Mouse (Mus musculus): Measurements from ENCODE around the gene Cbx7. TPM values are rescaled to one million over a fixed set of nuclear protein-coding genes. Genes with fewer than 3 reads are reported as not detected.

The Cbx7 gene
- total RNA-seq (2022), result 10 to 100 TPM; 18.7 to 28.2 (median 21.1) TPM

DNA sequence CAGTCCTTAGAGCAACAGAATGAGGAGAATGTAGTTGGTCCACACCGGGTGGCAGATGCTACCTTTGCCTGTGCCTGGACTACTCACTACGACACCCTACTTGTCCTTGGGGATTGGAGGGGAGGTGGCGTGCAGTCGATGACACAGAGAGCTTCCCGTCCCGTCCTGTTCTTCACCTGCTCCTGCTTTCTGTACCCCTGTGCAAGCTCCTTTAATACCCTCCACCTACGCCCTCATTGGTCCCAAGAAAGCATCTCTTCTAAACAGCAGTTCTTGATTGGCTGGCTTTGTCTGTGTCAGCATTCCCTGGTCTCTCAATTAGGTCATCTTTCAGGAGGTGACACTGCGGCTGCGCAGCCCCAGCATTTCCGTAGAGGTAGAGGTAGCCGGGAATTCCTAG, at the start of gene Cbx7:
TSS of gene Cbx7 (minus strand) at position 180 of the 400 bp plus-strand sequence.
- DNase-seq (ENCODE audit: low spot score), result no peak

DNA sequence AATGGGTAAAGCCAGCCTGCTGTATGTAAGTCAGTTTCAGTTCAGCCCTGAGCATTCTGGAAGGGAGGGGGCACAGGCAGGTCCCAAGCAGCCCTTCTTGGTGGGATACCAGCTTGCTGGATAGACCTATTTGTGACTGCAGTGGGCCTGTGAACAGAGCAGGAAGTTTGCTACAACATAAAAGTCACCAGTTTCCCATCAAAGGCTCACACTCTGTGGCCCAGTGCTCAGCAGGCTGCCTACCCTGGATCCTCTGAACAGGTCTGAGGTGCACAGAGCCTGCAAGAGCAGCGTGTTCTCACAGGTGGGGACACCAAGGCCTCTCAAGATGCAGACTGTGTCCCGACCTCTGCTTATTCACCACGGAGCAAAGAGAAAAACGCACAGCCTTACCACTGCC, 49.6 kb upstream of the Cbx7 start:
- DNase-seq (ENCODE audit: low spot score), result no peak

DNA sequence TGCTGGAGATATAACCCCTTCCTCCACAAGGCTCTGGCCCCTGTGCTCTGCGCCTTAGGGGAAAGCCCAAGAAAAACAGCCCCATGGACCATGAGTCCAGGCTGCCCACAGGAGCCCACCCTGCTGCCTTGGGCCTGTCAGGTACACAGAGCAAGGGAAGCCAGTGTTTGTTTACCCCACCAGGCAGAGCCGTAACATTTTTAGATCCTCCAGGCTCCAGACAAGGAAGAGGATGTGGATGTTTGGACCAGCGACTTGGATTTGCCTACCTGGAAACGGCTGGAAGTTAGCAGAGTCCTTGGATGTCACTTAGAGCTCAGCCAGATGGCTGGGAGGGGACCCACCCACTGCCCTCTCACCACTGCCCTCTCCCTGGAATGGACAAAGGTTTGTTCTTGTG, 48.7 kb upstream of the Cbx7 start:
- no peak for DNase-seq (ENCODE audit: low spot score)

DNA sequence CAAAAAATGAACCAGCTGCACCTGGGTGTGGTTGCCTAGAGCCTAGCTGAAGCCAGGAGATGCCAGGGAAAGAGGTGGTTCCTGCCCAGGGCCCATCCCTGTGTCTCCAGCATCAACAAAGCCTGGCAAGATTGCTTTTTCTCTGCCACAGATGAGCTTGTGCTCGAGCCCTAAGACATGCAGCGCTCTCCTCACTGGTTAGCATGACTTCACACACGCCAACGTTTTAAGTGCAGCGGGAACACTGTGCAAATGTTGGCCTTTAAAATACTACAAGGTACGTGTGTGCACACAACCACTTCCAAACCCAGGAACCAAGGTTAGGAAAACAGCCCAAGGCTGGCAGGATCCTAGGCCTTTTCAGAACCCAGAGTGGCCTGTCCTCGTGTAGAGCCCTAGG, 48.3 kb upstream of the Cbx7 start:
- no peak for DNase-seq (ENCODE audit: low spot score)

DNA sequence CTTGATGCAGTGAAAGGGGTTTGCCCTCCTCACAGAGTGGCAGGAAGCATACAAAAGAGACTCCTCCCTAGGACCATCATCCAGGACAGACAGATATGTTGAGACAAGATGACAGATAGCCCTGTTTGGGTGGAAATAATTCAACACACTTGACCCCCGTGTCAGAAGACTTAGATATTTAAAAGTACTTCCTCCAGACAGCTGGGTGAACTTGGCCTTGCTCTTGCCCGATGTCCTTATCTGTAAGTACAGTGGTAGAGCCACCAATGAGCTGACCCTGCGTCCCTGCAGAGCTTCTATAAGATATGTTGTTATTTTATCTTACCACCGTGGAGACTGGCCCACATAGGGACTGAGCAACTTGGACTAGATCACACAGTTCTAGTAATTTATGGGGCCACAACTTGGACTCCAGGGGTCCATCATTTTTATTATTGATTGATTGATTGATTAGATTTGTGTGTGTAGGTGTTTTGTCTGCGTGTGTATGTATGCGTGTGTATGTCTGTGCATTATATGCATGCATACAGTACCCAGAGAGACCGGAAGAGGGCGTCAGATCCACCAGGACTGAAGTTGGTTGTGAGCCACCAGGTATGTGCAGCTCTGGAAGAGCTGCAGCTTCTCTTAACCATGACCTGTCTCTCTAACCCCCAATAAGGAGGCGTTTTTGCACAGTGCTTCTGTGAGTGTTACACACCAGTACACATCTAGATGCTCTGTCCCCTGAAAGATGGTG, 45.8 kb upstream of the Cbx7 start:
- DNase-seq (ENCODE audit: low spot score), result no peak

DNA sequence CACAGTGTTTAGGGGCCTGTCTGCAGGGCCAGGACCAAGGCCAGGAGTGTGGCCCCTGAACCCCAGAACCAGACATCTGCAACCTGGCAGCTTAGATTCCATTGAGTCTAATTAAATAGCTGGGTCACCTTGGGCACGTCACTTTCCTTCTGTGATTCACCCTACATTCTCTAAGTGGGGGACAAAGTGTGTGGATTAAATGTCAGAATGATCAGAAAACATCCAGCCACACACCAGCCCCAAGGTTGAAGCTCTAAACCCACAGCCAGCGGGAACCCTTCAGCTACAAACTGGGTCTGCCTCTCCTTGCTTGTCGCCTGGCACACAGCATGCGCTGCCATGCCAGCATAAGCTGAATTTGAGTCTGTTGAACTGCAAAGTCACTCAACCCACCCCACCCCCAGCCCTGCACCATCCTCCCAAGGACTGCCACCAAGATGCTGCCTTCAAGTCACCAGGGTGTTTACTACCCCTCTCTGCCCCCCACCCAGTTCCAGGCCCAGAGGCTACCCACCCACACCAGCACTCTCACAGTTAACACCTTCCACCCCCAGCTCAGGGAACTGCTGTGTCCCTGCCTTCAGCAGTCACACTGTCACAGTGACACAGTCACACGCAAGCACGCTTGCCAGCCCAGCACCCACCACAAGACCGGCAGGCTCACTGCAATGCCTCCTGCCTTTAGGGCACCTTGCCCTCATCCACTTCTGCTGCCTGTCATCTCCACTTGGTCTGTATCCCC, 44.5 kb upstream of the Cbx7 start:
- no peak for DNase-seq (ENCODE audit: low spot score)

DNA sequence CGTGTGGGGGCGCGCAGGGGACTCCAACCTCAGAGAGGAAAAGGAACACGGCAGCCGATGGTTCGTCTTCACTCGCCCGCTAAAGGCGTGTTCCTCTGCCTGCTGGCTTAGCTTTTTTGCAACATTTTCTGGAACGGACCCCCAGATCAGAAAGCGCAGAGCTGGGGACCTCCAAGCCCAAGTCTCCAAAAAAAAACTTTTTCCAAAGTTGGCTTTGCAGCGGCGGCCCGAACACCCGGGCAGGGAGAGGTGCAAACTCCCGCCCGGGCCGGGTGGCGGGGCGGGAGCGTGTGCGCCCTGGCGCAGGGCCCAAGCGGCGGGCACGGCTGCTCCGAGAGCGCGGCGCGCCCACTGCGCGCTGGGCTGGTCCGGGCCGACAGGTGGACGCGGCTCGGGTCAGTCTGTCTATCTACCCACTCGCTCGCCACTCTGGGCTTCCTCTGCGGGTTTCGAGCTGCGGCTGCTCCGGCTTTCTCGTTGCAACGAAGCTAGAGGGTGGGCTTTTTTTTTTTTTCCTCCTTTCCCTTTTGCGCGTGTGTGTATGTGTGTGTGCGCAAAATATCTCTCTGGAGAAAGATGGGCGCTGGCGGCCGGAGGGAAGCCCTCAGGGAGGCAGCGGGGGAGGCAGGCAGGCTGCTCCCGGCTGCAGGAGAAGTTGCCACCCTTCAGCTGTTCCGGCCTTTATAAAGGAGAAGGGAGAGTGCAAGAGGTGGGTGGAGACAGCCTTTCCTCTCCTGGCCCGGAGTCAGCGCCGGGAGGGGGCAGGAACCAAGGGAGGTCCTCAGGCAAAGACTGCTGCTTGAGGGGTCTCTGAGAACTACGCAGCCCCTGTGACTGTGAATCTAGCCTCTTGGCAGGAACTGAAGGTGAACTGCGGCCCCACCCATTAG, 43.6 kb upstream of the Cbx7 start, which contains the start of gene Pdgfb:
TSS of gene Pdgfb (minus strand) at position 657 of the 890 bp plus-strand sequence.
- DNase-seq (ENCODE audit: low spot score), result peak; percentile 88

DNA sequence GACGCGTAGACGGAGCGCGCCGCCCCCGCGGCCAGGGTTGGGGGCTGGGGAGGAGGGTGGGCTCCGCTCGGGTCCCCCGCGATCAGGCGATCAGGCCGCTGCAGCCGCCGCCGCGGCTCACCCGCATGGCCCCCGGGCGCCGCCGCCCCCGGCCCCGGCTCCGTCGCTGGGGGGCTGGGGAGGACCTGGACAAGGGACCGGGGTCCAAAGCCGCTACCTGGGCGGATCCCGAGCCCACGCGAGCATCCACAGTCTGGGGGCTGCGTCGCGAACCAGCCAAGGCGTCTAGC, 43.1 kb upstream of the Cbx7 start:
- no peak for DNase-seq (ENCODE audit: low spot score)

DNA sequence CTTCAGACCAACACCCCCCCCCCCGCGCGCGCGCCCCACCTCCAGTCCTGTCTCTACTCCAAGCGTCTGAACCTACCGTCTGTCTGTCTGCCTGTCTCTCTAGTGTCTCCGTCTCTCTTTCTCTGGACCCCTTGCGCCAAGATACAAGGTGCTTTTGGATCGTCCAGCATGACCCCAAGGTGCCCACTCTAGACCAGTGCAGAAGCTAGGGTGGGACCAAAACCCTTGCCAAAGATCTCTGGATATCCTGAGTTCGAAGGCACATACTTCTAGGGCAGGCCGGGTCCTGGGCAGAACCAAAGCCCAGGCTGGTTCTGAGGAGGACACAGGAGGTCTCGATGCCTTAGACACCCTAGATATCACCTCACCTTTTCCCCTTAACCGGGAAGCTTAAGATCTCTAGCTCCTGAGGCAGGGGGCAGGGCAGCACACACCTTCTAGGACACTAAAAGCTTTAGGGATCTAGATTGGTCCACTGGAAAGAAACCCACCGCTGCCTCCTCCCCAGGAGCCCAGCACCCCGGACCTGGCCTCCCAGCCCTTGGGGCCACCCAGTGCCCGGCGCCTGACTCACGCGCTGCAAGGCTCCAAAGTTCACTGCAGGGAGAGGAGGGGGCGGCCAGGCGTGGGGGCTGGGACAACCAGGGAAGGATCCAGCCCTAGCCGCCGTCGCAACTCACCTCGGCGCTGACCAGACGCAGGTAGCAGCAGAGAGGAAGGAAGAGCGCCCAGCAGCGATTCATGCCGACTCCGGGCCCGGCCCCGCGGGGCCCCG, 42.5 kb upstream of the Cbx7 start:
- no peak for DNase-seq (ENCODE audit: low spot score)

DNA sequence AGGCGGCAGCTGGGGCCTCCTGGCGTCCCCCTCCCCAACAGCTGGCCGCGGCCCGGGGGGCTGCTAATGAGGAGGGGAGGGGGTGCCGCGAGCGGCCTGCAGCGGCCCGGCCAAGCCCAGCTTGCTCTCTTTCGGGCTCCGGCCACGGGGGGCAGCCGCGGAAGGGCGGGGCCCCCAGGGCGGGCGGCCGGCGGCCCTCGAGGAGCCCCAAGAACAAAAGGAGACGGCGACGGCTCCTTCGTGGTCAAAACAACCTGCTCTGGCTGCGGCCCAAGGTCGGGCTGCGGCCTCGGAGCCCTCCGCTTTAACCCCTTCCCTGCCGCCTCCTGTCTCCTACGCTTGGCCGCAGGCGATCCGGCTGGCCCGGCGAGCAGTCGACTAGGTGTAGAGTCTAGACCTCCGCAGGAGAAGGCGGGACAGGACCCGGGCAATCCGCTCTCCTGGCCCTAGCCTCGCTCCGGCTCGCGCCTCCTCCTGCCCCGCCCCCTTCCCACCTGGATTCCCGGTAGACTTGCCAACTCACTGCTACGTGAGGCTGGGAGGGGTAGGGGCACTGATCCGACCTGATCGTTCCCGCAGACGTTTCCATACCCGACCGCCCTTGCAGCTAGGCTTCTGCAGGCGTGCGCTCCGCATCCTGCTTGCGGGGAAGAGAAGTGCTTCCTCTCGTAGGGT, 41.7 kb upstream of the Cbx7 start:
- no peak for DNase-seq (ENCODE audit: low spot score)

DNA sequence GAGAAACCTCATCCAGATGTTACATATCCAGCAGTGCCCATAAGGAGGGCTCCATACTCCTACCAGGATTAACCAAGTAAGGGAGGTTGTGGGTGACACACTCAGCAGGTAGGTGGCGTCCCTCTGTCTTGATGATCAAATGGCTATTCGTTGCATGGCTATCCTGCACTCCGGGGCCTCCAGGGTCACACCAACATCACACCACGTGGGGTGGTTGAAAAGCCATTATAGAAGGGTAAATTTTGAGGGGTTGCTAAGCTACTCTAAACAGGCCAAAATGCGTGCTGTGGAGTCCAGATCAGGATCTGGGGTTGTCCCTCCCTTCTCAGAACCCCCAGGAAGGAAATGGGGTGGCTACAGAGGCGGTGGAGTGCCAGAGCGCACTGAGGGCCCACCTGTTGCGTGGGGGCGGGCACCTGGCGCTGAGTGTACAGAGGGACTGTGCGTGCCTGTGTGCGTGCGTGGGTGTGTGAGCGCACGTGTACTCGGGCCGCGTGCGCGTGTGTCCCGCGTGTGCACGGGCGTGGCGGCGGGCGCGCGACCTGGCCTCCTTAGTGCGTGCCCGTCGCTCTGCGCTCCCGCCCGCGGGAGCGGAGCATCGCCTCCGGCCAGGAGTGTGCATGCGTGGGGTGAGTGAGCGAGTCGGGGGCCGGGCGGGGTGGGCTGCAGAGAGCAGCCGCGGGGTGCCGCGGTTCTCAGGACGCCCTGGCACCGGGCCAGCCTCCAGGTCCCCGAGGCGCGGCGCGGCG, 41.0 kb upstream of the Cbx7 start:
- DNase-seq (ENCODE audit: low spot score), result no peak

DNA sequence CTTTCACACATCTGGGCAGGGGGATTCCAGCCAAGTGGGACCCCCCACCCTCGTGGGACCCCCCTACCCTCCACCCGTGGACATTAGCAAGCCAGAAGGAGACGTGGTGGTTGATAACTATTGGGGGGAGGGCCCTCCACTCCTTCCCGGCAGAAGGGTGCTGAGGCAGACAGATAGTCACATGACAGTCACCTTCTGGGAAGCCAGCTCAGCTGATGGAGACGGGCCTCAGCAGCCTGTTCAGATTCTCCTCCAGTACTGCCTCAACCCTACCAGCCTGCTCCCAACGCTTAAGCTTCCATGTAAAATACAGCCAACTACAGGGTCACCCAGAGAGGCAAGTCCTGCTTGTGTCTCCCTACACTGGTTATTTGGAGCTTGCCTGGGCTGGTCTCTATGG, 40.3 kb upstream of the Cbx7 start:
- no peak for DNase-seq (ENCODE audit: low spot score)

DNA sequence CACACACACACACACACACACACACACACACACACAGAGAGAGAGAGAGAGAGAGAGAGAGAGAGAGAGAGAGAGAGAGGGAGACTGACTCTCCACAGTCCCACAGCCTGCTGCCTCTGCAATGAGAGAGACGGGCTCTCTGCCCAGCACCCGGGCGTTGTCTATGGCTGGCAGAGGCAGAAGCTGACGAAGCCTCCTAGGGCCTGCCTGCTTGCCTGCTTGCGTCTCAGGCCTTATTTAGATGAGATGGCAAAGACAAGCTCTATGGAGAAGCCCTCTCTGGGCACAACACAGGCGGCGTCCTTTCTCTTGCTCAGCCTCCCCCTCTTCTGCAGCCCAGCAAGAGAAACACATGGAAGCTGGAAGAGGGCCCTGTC, 39.3 kb upstream of the Cbx7 start:
- no peak for DNase-seq (ENCODE audit: low spot score)

DNA sequence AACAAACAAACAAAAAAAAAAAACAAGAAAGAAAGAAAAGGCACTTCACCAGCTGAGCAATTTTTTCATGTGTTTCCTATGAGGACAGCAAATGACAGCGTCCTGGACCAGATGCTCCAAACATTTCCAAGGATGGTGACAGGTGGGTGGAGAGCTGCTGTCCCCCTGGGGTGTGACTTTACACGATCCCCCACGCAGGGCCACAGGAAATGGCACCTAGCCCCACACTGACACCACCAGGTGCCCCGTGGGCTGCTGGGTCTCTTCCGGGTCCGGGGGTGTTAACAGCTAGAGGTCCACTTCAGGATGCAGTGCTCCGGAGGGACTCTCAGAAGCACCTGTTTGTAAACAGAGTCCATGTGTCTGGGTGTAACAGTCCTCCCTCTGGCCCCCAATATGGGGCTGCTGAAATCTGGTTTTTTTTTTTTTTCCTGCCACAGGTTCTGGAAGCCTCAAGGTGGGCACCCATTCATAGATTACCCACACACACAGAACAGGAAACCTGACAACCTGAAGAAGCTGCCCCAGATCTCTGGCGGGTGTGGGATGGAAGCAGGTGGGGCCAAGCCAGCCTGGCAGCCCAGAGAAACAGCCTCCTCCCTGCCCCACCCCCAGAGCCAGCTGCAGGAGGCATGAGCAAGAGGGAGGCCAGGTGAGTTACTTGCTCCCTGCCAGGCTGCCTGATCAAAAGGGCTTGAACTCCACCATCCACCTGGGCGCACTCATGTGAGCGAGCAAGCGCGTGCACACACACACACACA, 38.7 kb upstream of the Cbx7 start:
- DNase-seq (ENCODE audit: low spot score), result no peak

DNA sequence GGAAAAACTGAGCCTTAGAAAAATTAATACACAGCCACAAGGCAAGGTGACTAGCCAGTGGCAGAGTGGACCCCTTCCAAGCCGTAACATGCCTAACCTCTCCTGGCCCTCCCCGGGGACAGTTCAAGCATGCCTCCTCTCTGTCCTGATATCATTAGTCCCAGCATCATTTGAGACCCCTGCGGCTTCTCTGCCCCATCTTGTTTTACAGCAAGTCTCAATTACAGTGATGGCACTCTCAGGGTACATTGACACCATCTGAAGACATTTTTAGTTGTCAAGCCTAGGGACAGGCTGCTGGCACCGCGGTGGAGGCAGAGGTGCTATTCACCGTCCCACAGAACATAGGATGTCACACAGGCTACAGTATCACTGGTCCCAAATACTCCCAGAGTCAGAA, 37.5 kb upstream of the Cbx7 start:
- no peak for DNase-seq (ENCODE audit: low spot score)

DNA sequence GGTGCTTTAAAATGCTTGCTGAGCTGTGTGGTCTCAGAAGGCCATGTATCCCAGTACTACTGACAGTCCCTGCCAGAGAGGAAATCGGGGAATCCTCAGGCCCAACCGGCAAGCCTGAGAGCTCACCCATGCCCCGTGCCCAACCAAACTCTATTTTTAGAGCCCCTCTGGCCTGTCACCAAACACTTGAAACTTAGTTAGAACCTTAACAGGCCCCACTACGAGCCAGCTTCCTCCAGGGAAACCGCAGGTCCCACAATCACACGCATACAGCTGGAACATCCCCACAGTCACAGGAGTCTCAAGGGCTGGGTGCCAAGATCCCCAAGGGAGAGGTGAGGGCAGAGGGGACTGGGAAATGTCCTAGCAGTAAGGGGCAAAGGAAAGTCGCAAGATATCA, 35.2 kb upstream of the Cbx7 start:
- DNase-seq (ENCODE audit: low spot score), result peak; percentile 74

DNA sequence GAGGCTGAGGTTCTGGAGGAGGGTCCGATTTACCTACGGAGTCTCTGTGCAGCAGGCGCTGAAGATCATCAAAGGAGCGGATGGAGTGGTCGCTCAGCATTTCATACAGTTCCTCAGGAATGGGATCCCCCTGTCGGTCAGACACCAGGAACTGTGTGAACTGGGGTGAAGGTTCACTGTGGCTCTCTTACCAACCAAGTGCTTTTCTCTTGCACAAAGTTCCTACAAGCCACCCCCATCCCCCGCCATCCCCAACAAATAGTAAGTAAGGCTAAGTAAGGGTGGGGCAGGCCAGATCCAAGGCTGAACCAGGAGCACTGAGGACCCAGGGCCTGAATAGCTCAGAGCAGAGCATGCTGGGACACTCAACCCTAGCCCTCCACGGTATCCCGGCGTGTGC, 34.5 kb upstream of the Cbx7 start:
- no peak for DNase-seq (ENCODE audit: low spot score)

DNA sequence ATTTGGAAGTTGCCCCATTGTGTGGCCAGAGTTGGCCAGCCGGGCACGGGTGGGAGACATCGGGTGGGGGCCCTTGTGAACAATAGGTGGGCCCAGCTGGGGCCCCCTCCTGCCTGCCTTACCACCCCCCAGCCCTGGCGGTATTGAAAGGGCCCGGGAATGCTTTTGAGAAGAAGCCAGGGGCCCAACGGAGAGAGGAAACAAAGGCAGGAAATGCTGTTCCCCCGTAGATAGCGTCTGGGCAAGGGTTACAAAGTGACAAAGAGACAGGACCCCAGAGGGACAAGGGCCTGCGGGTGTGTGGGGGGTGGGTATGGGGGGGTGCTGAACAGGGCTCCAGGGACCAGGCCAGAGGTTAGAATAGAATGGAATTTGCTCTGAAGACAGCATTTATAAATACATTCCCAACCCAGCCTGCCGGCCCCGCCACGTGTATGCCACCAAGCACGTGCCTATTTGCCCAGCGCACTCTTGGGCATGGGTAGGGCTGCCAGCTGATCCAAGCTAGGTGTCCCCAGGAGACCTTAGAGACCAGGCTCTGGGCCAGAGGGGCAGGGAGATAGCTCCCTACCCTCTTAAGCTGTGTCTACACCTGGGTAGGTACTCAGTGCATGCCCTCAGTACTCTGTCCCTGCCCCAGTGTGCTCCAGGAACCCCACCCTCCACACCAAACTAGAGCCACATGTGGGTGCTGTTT, 33.9 kb upstream of the Cbx7 start:
- peak; percentile 83 for DNase-seq (ENCODE audit: low spot score)

DNA sequence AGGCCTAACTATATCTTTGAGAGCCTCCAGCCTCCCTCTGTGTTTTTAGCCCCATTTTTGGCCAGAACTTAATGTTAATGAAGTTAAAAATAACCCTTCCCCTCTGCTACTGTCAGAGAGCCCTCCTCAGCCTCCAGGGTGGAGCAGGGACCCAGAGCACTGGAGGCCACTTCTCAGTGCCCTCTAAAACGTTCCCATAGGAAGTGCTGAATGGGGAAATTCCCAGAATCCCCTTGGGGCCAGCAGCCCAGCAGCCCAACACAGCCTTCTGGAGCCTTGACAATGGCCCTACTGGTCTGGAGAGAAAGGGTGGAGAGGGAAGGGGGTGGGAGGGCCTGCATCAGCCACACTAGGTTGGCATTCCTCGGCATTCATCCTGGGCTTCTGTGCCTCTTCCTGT, 32.7 kb upstream of the Cbx7 start:
- no peak for DNase-seq (ENCODE audit: low spot score)

Data from heart, adult 8-10 months (tissue).